Mouse (Mus musculus): ENCODE measurements around the gene Vasp.

DNA sequence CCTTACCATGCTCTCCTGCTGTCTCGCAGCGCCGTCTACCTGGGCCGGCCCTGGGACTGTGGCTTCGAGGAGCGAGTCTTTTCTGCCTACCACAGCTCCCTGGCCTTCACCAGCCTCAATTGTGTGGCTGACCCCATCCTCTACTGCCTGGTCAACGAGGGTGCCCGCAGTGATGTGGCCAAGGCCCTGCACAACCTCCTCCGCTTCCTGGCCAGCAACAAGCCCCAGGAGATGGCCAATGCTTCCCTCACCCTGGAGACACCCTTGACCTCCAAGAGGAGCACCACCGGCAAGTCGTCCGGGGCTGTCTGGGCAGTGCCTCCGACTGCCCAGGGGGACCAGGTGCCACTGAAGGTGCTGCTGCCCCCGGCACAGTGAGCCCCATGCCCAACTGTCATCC, 48.7 kb downstream of the Vasp start:
- TF ChIP-seq CTCF (IDR thresholded peaks at IDR 0.05; ENCODE audit: low read depth, low read length) (no peak), TAL1 (conservative IDR thresholded peaks at IDR 0.05; ENCODE audit: low read depth, low read length) (no peak), GATA1 (IDR thresholded peaks at IDR 0.05; ENCODE audit: borderline replicate concordance, low read length) (no peak)

Data from G1E (cell line).